Mouse (Mus musculus) lung, embryonic 14.5 days (tissue): ENCODE measurements around the gene Tspan14. TPM values are rescaled to one million over a fixed set of nuclear protein-coding genes. Genes with fewer than 3 reads are reported as not detected.

Experiments used
- ATAC-seq: fragments of 200-750 bp; cut with Nextera tagmentation; 2 replicates; pipeline ENCODE4 v1.8.0; 2017; ENCODE audit warnings: mild to moderate bottlenecking, moderate TSS enrichment, moderate library complexity; ENCODE audit not compliant: insufficient read depth
- DNase-seq: peaks from one replicate; pipeline ENCODE4 v3.0.0-alpha.2; 2015
- H3K27ac ChIP-seq: fragments of 300-500 bp; sonication (generic); 2 replicates; pipeline ENCODE4 v1.5.1; 2014; ENCODE audit warnings: low read depth, mild to moderate bottlenecking, moderate library complexity
- H3K27me3 ChIP-seq: fragments of 300-500 bp; sonication (generic); 2 replicates; pipeline ENCODE4 v1.6.1; 2014; ENCODE audit warnings: low read length, control low read depth; ENCODE audit not compliant: insufficient read depth
- H3K36me3 ChIP-seq: fragments of 300-500 bp; sonication (generic); 2 replicates; pipeline ENCODE4 v1.6.1; 2014; ENCODE audit warnings: control low read depth; ENCODE audit not compliant: insufficient read depth
- H3K4me1 ChIP-seq: fragments of 300-500 bp; sonication (generic); 2 replicates; pipeline ENCODE4 v1.6.1; 2014; ENCODE audit warnings: antibody characterized with exemption, control low read depth; ENCODE audit not compliant: insufficient read depth
- H3K4me2 ChIP-seq: fragments of 300-500 bp; sonication (generic); 2 replicates; pipeline ENCODE4 v1.6.1; 2014; ENCODE audit warnings: mild to moderate bottlenecking
- H3K4me3 ChIP-seq: fragments of 300-500 bp; sonication (generic); 2 replicates; pipeline ENCODE4 v1.5.1; 2014; ENCODE audit warnings: low read depth, low read length
- H3K9ac ChIP-seq: fragments of 300-500 bp; sonication (generic); 2 replicates; pipeline ENCODE4 v1.6.1; 2014
- H3K9me3 ChIP-seq: fragments of 300-500 bp; sonication (generic); 2 replicates; pipeline ENCODE4 v1.6.1; 2016; ENCODE audit warnings: low read depth, low read length, control low read depth
- CTCF ChIP-seq: IDR thresholded peaks from 2 replicates; pipeline ENCODE4 v1.5.1; 2016; ENCODE audit warnings: antibody characterized with exemption, low read depth
- WGBS: fragments of 180-500 bp; shearing (Covaris S2); extraction: QIAGEN DNeasy Blood & Tissue Kit; methylation state at CpG from one replicate; pipeline ENCODE4 v1.1.7; 2014; 5-methylcytosine and 5-hydroxymethylcytosine counted together
- polyA plus RNA-seq: library from polyadenylated mRNA; unstranded; fragments of >200 nt; fragmentation: Nextera tagmentation; extraction: Ambion mirVana; gene quantifications from 2 replicates; pipeline ENCODE4 v1.2.1, GENCODE M21; 2014

Tspan14 gene
- polyA plus RNA-seq, 1 experiment from 2014 or later, result 105 TPM

GRCm38 (mm10) chr14:40911529-40911928 is 55.1 kb downstream of the Tspan14 start:
- H3K9ac ChIP-seq, result no peak overlapping the region
- H3K4me3 ChIP-seq, result no peak overlapping the region
- ATAC-seq (no peak), DNase-seq (no peak)
- H3K4me1 ChIP-seq, result no peaks in the 10 kb centered on the region
- H3K27ac ChIP-seq, result no peak overlapping the region
- H3K4me2 ChIP-seq, result no peak overlapping the region
- no peaks in the 10 kb centered on the region for H3K27me3 ChIP-seq
- H3K36me3 ChIP-seq, result peaks cover 89% of the 10 kb centered on the region
- no peaks in the 10 kb centered on the region for H3K9me3 ChIP-seq
- no peak for TF ChIP-seq CTCF

DNA sequence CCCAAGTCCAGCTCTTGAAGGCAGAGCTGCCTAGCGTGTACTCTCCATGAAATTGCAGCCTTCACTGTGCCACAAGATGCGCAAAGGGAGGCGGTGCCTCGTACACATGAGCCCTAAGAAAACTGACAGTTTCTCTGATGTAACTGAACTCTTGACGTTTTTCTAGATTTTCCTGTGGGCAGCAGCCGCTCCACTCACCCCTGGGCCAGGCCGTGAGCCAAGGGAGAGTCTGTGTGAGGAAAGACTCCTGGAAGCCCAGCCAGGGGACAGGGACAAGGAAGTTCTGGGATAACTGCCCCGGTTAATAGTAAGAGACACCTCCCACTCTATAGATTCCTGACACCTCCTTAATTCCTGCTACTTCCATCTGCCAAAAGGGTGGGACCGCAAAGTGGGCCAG is 57.8 kb downstream of the Tspan14 start:
- Histone ChIP-seq H3K36me3 (peaks cover 73% of the 10 kb centered on the region), H3K9me3 (no peaks in the 10 kb centered on the region), H3K9ac (no peak overlapping the region), H3K4me2 (no peak overlapping the region), H3K27me3 (no peaks in the 10 kb centered on the region), H3K4me3 (no peak overlapping the region), H3K4me1 (no peaks in the 10 kb centered on the region), H3K27ac (no peak overlapping the region)
- no peak for DNase-seq
- ATAC-seq, result no peak
- WGBS, result 86% methylated on average over 9 of the region's 9 CpGs
- no peak for TF ChIP-seq CTCF

DNA sequence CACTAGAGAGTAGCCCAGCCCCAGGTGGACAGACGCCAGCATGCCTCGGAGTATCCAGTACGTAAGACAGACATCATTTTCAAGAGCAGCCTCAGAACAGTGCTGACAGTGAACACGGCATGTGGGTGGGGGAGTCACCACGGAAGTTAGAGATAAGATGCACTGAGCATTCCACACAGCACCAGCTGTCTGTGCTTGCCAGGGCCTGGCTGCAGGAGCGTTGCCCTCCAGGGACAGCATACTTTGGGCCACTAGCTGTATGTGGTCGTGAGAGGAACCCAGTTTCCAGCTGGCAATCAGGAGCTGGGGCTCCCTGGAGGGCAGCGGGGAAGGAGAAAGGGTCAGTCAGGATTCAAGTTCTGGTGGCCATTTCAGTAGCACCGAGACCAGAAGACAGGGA is 59.8 kb downstream of the Tspan14 start:
- 73% methylated on average over 9 of the region's 9 CpGs for WGBS
- Histone ChIP-seq H3K27ac (no peak overlapping the region), H3K4me1 (no peaks in the 10 kb centered on the region), H3K4me2 (no peak overlapping the region), H3K36me3 (peaks cover 59% of the 10 kb centered on the region), H3K9ac (no peak overlapping the region), H3K27me3 (no peaks in the 10 kb centered on the region), H3K4me3 (no peak overlapping the region), H3K9me3 (no peaks in the 10 kb centered on the region)
- DNase-seq, result no peak
- ATAC-seq, result no peak
- no peak for TF ChIP-seq CTCF

GRCm38 (mm10) chr14:40905813-40906212 is 60.8 kb downstream of the Tspan14 start:
- H3K9me3 ChIP-seq, result no peaks in the 10 kb centered on the region
- TF ChIP-seq CTCF, result no peak
- H3K4me2 ChIP-seq, result no peak overlapping the region
- DNase-seq, result no peak
- no peak for ATAC-seq
- peaks cover 49% of the 10 kb centered on the region for H3K36me3 ChIP-seq
- no peak overlapping the region for H3K9ac ChIP-seq
- no peak overlapping the region for H3K27ac ChIP-seq
- H3K4me3 ChIP-seq, result no peak overlapping the region
- no peaks in the 10 kb centered on the region for H3K27me3 ChIP-seq
- WGBS, result 85% methylated on average over 8 of the region's 8 CpGs
- H3K4me1 ChIP-seq, result no peaks in the 10 kb centered on the region

DNA sequence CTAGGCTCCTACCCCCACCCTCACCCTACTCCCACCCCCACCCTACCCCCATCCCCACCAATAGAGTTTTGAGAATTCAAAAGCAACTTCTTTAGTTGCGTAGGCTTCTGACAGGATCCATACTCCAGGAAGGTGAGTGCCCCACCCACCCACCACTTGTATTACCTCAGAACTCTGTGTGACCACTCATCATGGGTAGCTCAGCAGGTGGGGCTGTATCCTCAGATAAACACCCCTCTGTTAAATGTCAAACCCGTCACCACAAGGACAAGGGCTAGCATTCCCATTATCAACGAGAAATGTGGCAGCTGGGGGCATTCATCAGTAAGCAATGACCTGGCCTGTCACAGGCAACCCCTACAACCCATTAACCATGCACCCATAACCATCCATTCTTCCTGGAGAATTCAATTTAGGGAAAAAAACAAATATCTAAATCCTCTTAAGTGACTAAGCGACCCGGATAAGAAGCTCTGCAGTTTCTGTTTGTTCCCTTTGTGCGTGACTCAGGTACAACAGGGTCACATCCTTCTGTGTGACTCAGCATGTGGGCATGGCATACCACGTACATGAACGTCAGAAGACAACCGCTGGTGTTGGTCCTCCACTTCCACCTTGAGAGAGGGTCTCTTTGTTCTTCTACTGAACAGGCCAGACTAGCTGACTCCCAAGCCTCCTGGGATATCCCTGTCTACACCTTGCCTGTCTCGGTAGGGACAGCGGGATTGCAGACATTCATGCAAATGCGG is 64.1 kb downstream of the Tspan14 start:
- no peak for TF ChIP-seq CTCF
- Histone ChIP-seq H3K27ac (no peak overlapping the region), H3K27me3 (no peaks in the 10 kb centered on the region), H3K9me3 (no peaks in the 10 kb centered on the region), H3K36me3 (peaks cover 16% of the 10 kb centered on the region), H3K4me1 (no peaks in the 10 kb centered on the region), H3K9ac (no peak overlapping the region), H3K4me3 (no peak overlapping the region), H3K4me2 (no peak overlapping the region)
- ATAC-seq, result no peak; the same call in 1 of the 2 replicates
- 51% methylated on average over 12 of the region's 12 CpGs for WGBS
- DNase-seq, result no peak

DNA sequence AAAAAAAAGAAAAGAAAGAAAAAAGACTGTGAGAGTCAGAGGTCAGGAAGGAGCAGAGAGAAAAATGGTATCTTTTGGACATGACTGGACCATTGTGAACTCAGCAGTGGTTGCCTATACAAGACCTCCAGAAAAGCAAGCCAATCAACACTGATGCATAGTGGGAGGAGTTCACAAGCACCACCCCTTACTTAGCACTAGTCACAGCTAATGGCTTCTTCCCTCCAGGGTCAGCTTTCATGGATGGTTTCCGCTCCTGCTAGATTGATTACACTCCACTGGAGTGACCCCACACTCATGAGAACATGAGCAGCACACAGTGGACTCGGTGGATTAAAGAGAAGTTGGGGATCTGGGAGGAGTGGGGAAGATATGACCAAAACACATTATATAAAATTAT is 66.3 kb downstream of the Tspan14 start:
- H3K4me2 ChIP-seq, result no peak overlapping the region
- H3K27ac ChIP-seq, result no peak overlapping the region
- no peak for TF ChIP-seq CTCF
- peaks cover 2% of the 10 kb centered on the region; the same call in 1 of the 2 replicates for H3K36me3 ChIP-seq
- H3K4me1 ChIP-seq, result no peaks in the 10 kb centered on the region
- no peak overlapping the region for H3K9ac ChIP-seq
- H3K4me3 ChIP-seq, result no peak overlapping the region
- no peak for ATAC-seq
- no peaks in the 10 kb centered on the region for H3K27me3 ChIP-seq
- WGBS, result 55% methylated on average over 2 of the region's 2 CpGs
- DNase-seq, result no peak
- no peaks in the 10 kb centered on the region for H3K9me3 ChIP-seq

- Histone ChIP-seq H3K27me3 (no peaks in the 10 kb centered on the region), H3K27ac (no peak overlapping the region), H3K4me1 (0 out of 2 replicates have a peak, but pooled peaks cover 3% of the 10 kb centered on the region), H3K36me3 (no peaks in the 10 kb centered on the region), H3K9me3 (no peaks in the 10 kb centered on the region), H3K4me3 (no peak overlapping the region), H3K9ac (no peak overlapping the region), H3K4me2 (no peak overlapping the region)
- DNase-seq (no peak), ATAC-seq (no peak)
- 66% methylated on average over 3 of the region's 3 CpGs for WGBS
- no peak for TF ChIP-seq CTCF
Observed at GRCm38 (mm10) chr14:40897916-40898315, 68.7 kb downstream of the Tspan14 start.
